Mouse (Mus musculus): Measurements from ENCODE around the gene Ankrd65. TPM values are rescaled to one million over a fixed set of nuclear protein-coding genes. Genes with fewer than 3 reads are reported as not detected.

Gene Ankrd65
- polyA plus RNA-seq, 1 experiment from 2014 or later = not detected

DNA sequence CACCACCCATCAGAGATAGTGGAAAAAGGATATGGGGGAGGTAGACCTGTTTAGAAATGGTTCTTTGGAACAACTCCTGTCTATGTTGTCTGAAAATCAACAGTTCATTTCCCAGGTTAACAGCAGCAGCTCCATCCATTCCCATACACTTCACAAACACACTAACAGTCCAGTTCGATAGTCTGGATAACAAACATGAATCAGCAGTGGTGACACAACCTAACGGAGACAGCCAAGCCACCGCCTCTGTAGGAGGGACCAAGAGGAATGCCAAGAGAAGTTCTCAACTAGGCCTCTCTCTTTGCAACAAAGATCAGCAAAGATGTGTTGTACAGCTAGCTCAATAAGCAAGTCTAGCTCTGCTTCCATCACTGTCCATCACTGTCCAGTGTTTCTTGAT is 27.9 kb upstream of the Ankrd65 start:
- Histone ChIP-seq H3K4me3 (no peak overlapping the region), H3K27me3 (replicated peaks) (no peaks in the 10 kb centered on the region), H3K9me3 (replicated peaks) (no peaks in the 10 kb centered on the region), H3K4me1 (peaks cover 37% of the 10 kb centered on the region), H3K9ac (peak overlapping the region; percentile 85; the same call in 1 of the 2 replicates), H3K36me3 (peaks cover 18% of the 10 kb centered on the region), H3K4me2 (peak overlapping the region; percentile 95; the same call in 1 of the 2 replicates), H3K27ac (no peak overlapping the region)
- no peak for ATAC-seq
- 63% methylated on average over 3 of the region's 3 CpGs for WGBS (ENCODE audit: insufficient replicate concordance)

DNA sequence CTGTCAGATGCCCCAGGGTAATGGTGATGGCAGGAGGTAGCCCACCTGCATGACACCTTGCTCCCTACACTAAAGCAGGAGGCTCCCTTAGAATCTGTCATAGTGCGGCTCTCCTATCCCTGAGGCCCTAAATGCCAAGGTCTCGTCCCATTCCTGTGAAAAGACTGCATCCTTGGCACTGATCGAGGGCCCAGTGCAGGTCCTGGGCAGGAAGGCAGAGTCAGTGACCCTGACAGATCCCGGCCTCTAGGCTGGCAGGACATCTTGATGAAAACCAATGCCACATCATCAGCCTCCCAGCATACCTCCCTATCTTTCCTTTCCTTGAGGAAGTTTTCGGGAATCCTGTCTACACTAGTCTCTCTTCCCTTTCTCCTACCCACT is 20.8 kb upstream of the Ankrd65 start:
- Histone ChIP-seq H3K27ac (0 out of 2 replicates have a peak overlapping the region, but pooled peaks have one; percentile 60), H3K4me3 (peak overlapping the region; percentile 68), H3K27me3 (replicated peaks) (peaks cover 41% of the 10 kb centered on the region), H3K4me1 (peaks cover 23% of the 10 kb centered on the region), H3K9me3 (replicated peaks) (no peaks in the 10 kb centered on the region), H3K4me2 (peak overlapping the region; percentile 94), H3K9ac (peak overlapping the region; percentile 80), H3K36me3 (no peaks in the 10 kb centered on the region)
- 59% methylated on average over 5 of the region's 5 CpGs for WGBS (ENCODE audit: insufficient replicate concordance)
- no peak for ATAC-seq

DNA sequence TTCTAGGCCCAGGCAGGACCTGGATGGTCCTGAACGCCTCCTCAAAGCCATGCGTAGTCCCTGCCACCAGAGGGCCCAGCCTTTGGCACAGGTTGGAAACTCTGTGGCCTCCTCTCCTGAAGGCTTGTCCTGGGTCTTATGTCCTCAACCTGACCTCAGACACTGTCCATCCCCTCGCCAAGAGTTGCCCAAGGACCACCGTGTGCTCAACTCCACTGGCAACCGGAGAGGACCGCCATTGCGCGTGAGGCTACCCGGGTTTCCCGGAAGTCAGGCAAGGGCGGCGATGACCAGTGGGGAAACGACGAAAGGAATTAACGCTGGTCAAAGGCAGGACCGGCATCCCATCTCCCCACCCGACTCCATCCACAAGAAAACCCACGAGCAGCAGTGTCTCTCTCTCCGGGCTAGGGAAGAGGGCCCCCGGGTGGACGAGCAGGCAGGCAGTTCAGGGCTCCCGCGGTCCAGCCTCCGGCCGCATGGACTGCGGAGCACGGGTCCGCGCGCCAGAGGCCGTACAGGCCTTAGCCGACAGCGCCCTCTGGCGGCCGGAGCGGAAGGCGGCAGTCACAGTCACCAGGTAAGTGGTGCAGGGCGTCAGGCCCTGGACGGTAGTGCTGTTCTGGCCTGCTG is 20.2 kb upstream of the Ankrd65 start:
- H3K27ac ChIP-seq = peak overlapping the region; percentile 60
- H3K36me3 ChIP-seq = no peaks in the 10 kb centered on the region
- ATAC-seq = peak; percentile 87
- no peaks in the 10 kb centered on the region for H3K9me3 ChIP-seq (replicated peaks)
- H3K4me3 ChIP-seq = peak overlapping the region; percentile 68
- H3K9ac ChIP-seq = peak overlapping the region; percentile 80
- peaks cover 46% of the 10 kb centered on the region for H3K27me3 ChIP-seq (replicated peaks)
- H3K4me2 ChIP-seq = peak overlapping the region; percentile 94
- 0% methylated on average over 39 of the region's 39 CpGs for WGBS (ENCODE audit: insufficient replicate concordance)
- peaks cover 28% of the 10 kb centered on the region for H3K4me1 ChIP-seq

DNA sequence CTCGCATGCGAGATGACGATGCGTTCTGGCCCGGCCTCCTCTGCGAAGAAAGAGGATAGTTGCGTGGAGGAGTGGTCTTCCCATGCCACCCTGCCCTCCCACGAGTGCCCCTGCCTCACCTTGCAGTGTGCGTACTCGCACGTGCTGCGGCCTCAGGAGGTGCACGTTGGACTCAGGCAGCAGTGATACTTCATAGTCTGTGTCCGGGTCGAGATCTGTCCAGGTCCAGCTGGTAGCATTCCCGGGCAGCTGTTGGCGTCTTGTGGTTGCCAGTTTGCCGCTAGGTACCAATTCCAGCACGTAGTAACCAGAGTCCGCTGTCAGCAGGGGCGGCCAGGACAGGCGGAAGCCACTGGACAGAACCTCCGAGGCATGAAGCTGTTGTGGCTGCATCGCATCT is 19.6 kb upstream of the Ankrd65 start:
- no peaks in the 10 kb centered on the region for H3K9me3 ChIP-seq (replicated peaks)
- H3K9ac ChIP-seq = peak overlapping the region; percentile 80
- 0 out of 2 replicates have a peak overlapping the region, but pooled peaks have one; percentile 60 for H3K27ac ChIP-seq
- H3K4me3 ChIP-seq = peak overlapping the region; percentile 68
- 49% methylated on average over 24 of the region's 24 CpGs for WGBS (ENCODE audit: insufficient replicate concordance)
- peaks cover 53% of the 10 kb centered on the region for H3K27me3 ChIP-seq (replicated peaks)
- H3K36me3 ChIP-seq = no peaks in the 10 kb centered on the region
- no peak; the same call in 1 of the 2 replicates for ATAC-seq
- H3K4me1 ChIP-seq = peaks cover 33% of the 10 kb centered on the region
- peak overlapping the region; percentile 94 for H3K4me2 ChIP-seq

DNA sequence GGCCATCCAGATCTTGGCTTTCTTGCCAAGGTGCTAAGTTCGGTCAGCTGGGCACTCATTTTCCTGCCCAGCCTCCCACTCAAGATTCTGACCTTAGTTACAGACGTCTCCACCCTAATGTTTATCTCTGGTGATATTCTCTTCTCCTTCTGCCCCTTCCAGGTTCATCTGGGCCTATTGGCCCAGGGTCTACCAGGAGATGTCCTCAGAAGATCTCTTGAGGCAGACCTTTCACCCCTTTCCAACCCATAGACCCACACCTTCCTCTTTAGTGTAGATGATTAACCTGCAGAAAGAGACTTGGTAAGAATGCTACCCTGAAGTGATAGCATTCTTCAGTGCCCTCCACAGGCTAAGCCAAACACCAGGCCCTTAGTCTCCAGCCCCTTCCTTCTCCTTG is 18.5 kb upstream of the Ankrd65 start:
- H3K9ac ChIP-seq = no peak overlapping the region
- H3K9me3 ChIP-seq (replicated peaks) = no peaks in the 10 kb centered on the region
- H3K4me1 ChIP-seq = peaks cover 34% of the 10 kb centered on the region
- no peak for ATAC-seq
- H3K36me3 ChIP-seq = no peaks in the 10 kb centered on the region
- no peak overlapping the region for H3K4me3 ChIP-seq
- 73% methylated on average over 2 of the region's 2 CpGs for WGBS (ENCODE audit: insufficient replicate concordance)
- no peak overlapping the region for H3K4me2 ChIP-seq
- H3K27ac ChIP-seq = no peak overlapping the region
- H3K27me3 ChIP-seq (replicated peaks) = peaks cover 63% of the 10 kb centered on the region

DNA sequence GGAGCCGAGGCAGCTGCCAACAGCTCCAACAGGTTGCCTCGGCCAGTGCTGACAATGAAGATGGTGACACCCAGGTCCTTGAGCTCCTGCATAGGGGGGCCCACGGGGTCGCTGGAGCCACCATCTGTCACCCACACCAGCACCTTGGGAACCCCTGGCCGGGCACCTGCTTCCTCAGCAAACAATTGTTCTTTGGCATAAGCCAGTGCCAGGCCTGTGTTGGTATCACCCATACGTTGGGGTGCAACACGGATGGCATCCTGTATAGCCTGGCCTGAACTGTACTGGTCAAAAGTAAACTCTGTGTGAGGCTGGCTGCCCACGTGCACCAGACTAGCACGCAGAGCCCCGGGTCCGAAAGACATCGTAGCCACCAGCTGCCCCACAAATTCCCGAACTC is 17.5 kb upstream of the Ankrd65 start:
- 69% methylated on average over 13 of the region's 13 CpGs for WGBS (ENCODE audit: insufficient replicate concordance)
- Histone ChIP-seq H3K36me3 (no peaks in the 10 kb centered on the region), H3K4me1 (peaks cover 43% of the 10 kb centered on the region), H3K4me3 (no peak overlapping the region), H3K27me3 (replicated peaks) (peaks cover 71% of the 10 kb centered on the region), H3K4me2 (no peak overlapping the region), H3K27ac (no peak overlapping the region), H3K9ac (no peak overlapping the region), H3K9me3 (replicated peaks) (no peaks in the 10 kb centered on the region)
- no peak for ATAC-seq

DNA sequence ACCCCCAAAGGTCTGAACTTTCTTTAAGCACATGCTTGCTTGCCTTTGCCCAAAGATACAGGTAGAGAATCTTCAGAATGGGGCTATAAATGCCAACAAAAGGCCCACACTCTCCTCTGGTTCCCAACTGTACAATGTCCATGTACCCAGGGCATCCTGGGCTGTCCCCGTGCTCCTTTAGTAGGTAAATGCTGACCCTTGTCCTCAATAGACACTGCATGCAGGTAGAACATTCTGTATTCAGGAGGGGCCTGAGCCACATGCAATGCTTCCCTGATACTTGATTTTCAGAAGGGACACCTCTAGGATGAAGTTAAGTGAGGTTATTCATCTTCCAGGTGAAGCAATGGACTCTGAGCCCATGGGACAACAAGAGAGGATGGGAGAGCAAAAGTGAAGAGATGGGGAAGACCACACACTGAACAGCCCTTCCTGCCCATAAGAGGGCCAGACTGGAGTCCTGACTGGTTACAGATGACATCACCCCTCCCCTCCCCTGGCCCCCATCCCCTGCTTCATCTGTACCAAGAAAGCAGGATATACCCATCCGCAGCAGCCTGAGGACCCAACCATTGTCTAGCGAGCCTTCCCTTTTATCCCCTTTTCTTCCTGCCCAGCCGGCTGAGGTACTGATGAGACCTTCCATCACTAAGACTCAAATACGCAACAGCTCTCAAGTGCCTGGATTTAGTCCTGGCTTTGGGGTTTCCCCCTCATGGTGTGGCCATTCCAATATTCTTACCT is 16.7 kb upstream of the Ankrd65 start:
- WGBS (ENCODE audit: insufficient replicate concordance) = 27% methylated on average over 5 of the region's 5 CpGs
- Histone ChIP-seq H3K9ac (peak overlapping the region; percentile 46), H3K9me3 (replicated peaks) (no peaks in the 10 kb centered on the region), H3K27ac (no peak overlapping the region), H3K4me1 (peaks cover 45% of the 10 kb centered on the region), H3K27me3 (replicated peaks) (peaks cover 75% of the 10 kb centered on the region), H3K4me2 (peak overlapping the region; percentile 73; the same call in 1 of the 2 replicates), H3K4me3 (0 out of 2 replicates have a peak overlapping the region, but pooled peaks have one; percentile 47), H3K36me3 (no peaks in the 10 kb centered on the region)
- ATAC-seq = no peak

DNA sequence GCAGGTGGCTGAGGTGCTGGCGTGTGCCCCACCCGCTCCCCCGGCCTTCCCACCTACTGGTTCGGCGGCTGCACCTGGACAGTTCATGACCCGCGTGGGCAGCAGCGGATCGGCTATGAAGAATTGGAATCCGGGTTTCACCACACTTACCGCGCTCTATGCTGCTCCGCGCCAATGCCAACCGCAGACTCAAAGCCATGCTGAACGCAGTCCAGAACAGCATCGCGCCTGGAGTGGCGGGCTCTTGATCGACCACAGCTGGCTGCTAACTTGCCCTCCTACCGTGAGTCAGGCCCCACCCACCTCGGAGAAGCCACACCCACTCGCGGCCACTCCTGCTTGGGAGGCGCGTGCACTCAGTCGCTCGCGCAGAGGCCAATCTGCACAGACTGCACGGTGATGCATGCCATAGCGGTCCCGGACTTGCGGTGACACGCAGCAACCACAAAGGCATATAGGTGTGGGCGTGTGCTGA is 15.9 kb upstream of the Ankrd65 start, which contains the start of gene Vwa1:
Gene Vwa1, minus strand, starts transcription at position 419 of the 475 bp plus-strand sequence.
- Histone ChIP-seq H3K9me3 (replicated peaks) (no peaks in the 10 kb centered on the region), H3K27me3 (replicated peaks) (peaks cover 81% of the 10 kb centered on the region), H3K4me3 (peak within 1 kb of the TSS; percentile 47), H3K9ac (peak within 1 kb of the TSS; percentile 46), H3K27ac (no peak within 1 kb of the TSS), H3K4me1 (peaks cover 43% of the 10 kb centered on the region), H3K36me3 (no peaks in the 10 kb centered on the region), H3K4me2 (peak within 1 kb of the TSS; percentile 73)
- under 1% methylated on average over 35 of the region's 35 CpGs for WGBS (ENCODE audit: insufficient replicate concordance)
- peak; percentile 72 for ATAC-seq

DNA sequence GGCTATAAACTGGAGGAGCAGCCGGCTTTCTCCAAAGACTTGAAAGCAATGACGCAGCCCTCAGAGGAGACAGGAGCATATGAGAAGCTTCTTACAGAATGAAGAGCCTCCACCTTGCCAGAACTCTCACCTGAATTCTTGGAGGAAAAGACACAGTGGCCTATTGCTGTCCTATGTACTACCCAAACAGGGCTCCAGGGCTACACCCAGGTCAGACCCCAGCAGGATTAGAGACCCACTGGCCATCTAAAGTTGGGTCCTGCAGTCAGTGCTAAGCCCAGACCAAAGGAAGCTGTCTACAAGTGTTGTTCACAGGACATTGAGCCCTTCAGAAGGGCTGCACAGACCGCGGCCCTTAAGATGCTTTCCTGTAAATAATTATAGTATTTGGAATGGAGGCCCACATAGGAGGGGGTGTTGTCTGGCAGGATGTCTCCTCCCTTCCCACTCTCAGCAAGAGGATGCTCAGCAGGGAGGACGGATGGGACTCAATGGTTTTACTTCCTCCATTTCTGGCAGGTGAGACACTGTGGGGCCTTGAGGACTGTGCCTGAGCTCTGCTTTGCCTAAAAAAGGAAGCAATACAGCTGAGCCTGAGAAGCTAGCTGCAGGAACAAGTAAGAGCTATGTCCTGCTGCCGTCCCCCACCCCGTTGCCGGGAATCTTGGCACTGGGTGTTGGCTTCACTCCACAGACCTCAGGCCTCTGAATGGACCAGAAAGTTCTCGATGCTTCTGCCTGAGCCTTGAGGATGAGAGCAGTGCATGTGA is 15.1 kb upstream of the Ankrd65 start:
- Histone ChIP-seq H3K4me3 (peak overlapping the region; percentile 47; the same call in 1 of the 2 replicates), H3K27ac (no peak overlapping the region), H3K36me3 (no peaks in the 10 kb centered on the region), H3K27me3 (replicated peaks) (peaks cover 87% of the 10 kb centered on the region), H3K4me1 (peaks cover 35% of the 10 kb centered on the region), H3K9ac (0 out of 2 replicates have a peak overlapping the region, but pooled peaks have one; percentile 46), H3K4me2 (peak overlapping the region; percentile 73), H3K9me3 (replicated peaks) (no peaks in the 10 kb centered on the region)
- no peak for ATAC-seq
- WGBS (ENCODE audit: insufficient replicate concordance) = 43% methylated on average over 9 of the region's 9 CpGs

DNA sequence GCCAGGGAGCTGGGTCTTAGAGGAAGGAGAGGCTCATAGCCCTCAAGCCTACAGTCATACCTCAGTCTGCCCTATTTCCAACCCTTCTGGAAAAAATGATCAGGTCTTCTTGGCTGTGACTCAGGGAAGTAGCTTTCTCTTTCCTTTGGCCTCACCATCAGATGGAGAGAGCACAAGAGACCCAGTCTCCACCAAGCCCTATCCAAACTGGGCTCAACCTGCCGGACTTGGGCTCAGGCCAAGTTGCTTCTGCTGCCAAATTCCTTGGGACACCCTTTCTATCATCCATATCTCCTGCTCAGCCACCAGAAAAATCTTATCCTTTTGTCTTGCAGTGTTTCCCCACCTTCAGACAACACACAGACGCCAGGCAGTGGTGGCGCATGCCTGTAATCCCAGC is 14.4 kb upstream of the Ankrd65 start:
- Histone ChIP-seq H3K36me3 (no peaks in the 10 kb centered on the region), H3K4me2 (no peak overlapping the region), H3K27ac (no peak overlapping the region), H3K4me1 (peaks cover 30% of the 10 kb centered on the region), H3K9ac (no peak overlapping the region), H3K4me3 (no peak overlapping the region), H3K27me3 (replicated peaks) (peaks cover 87% of the 10 kb centered on the region), H3K9me3 (replicated peaks) (no peaks in the 10 kb centered on the region)
- WGBS (ENCODE audit: insufficient replicate concordance) = 60% methylated on average over 3 of the region's 3 CpGs
- ATAC-seq = no peak

DNA sequence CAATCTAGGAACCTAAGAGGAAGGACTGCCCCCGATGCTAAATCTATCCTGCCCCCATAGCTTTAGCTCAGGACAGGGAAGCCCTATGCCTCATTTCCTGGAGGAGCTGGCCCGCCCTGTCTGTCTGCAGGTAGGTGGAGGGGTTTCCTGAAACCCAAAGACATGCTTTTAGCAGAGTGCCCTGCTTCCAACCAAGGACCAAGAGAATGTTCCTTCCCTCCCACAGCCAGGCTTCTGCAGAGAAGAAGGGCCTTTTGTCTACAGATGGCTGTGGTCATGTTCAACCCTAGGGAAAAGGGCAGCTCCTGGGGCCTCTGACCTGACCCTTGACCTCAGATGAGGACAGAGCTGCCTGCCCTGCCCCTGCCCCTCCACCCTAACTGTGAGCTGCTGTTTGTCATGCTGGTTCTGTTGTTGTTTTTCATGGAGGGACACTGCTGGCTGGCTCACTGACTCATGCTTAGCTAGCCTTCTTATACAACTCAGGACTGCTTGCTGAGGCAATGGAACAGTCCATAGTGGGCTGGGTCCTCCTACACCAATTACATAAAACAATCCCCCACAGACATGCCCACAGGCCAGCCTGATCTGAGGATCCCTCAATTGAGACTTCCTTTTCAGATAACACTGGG is 13.4 kb upstream of the Ankrd65 start:
- WGBS (ENCODE audit: insufficient replicate concordance) = 19% methylated on average over 2 of the region's 2 CpGs
- Histone ChIP-seq H3K27me3 (replicated peaks) (peaks cover 84% of the 10 kb centered on the region), H3K4me3 (no peak overlapping the region), H3K27ac (no peak overlapping the region), H3K36me3 (no peaks in the 10 kb centered on the region), H3K4me2 (no peak overlapping the region), H3K4me1 (peaks cover 30% of the 10 kb centered on the region), H3K9me3 (replicated peaks) (no peaks in the 10 kb centered on the region), H3K9ac (no peak overlapping the region)
- ATAC-seq = no peak

All from liver, embryonic 12.5 days (tissue).